Mouse (Mus musculus) ES-E14 (cell line): ENCODE results near the gene R3hdm1. TPM values are rescaled to one million over a fixed set of nuclear protein-coding genes. Genes with fewer than 3 reads are reported as not detected.
A peak's percentile ranks its signal among the peaks of the same experiment; 100 is the strongest.

ENCODE experiments used
- DNase-seq: peaks from one replicate; pipeline ENCODE4 v3.0.0-alpha.2; 2013; ENCODE audit warnings: low read depth, low spot score
- H3K27ac ChIP-seq: 2 replicates; pipeline ENCODE4 v1.5.1; 2012; ENCODE audit warnings: low read depth, mild to moderate bottlenecking, low read length, moderate library complexity, mixed read lengths; ENCODE audit not compliant: poor library complexity, insufficient read depth, severe bottlenecking
- H3K36me3 ChIP-seq: 2 replicates; pipeline ENCODE4 v1.6.1; 2012; ENCODE audit warnings: mild to moderate bottlenecking, low read length, moderate library complexity, mixed read lengths; ENCODE audit not compliant: control insufficient read depth, poor library complexity, insufficient read depth, severe bottlenecking
- H3K4me1 ChIP-seq, 2 experiments: fragments of 150-350 bp in 1 of 2; sonication (generic) in 1 of 2; 2 replicates each; pipeline ENCODE4 v1.6.1; 2012; ENCODE audit warnings: low read length in 2 of 2, mild to moderate bottlenecking in 1 of 2, mixed read lengths in 1 of 2; ENCODE audit not compliant: control insufficient read depth in 2 of 2, insufficient read depth in 2 of 2, poor library complexity in 1 of 2
- H3K4me3 ChIP-seq, 2 experiments: fragments of 150-350 bp in 1 of 2; sonication (generic) in 1 of 2; 2 replicates each; pipeline ENCODE4 v1.5.1; 2012; ENCODE audit warnings: low read length in 2 of 2, low read depth in 1 of 2, mild to moderate bottlenecking in 1 of 2, mixed read lengths in 1 of 2; ENCODE audit not compliant: insufficient read depth in 1 of 2, poor library complexity in 1 of 2, severe bottlenecking in 1 of 2
- H3K9ac ChIP-seq: 2 replicates; pipeline ENCODE4 v1.6.1; 2012; ENCODE audit warnings: low read depth, mild to moderate bottlenecking, low read length, mixed read lengths; ENCODE audit not compliant: poor library complexity, insufficient read depth, severe bottlenecking
- H3K9me3 ChIP-seq: fragments of 150-350 bp; sonication (generic); 2 replicates; pipeline ENCODE4 v1.6.1; 2012; ENCODE audit warnings: low read depth, mild to moderate bottlenecking, low read length; ENCODE audit not compliant: control insufficient read depth, insufficient read depth
- CHD2 ChIP-seq: IDR thresholded peaks from 2 replicates; pipeline ENCODE4 v1.6.1; 2014; ENCODE audit warnings: mild to moderate bottlenecking, low read depth, low read length, inconsistent platforms
- HCFC1 ChIP-seq: IDR thresholded peaks from 2 replicates; pipeline ENCODE4 v1.6.1; 2012; ENCODE audit warnings: low read length, inconsistent platforms, borderline replicate concordance; ENCODE audit not compliant: insufficient read depth
- MAFK ChIP-seq: IDR thresholded peaks from 2 replicates; pipeline ENCODE4 v1.6.1; 2014; ENCODE audit warnings: mild to moderate bottlenecking, low read depth, low read length, inconsistent platforms; ENCODE audit not compliant: insufficient read depth
- ZC3H11A ChIP-seq: IDR thresholded peaks from 2 replicates; pipeline ENCODE4 v1.6.1; 2012; ENCODE audit warnings: low read depth, mild to moderate bottlenecking, inconsistent platforms, low read length, borderline replicate concordance
- ZNF384 ChIP-seq: IDR thresholded peaks from 2 replicates; pipeline ENCODE4 v1.6.1; 2012; ENCODE audit warnings: low read depth, low read length, inconsistent platforms
- in situ Hi-C, 2 experiments: fragments of 600-800 bp; cut with MboI; formaldehyde crosslinking; loops; one replicate each; pipeline ENCODE4 v1.15.1; 2025; ENCODE audit warnings: low sequenced_read_pairs in 2 of 2, inconsistent platforms in 1 of 2; ENCODE audit not compliant: unreplicated experiment in 2 of 2
- total RNA-seq: library from RNA; depleted of rRNA; stranded (reverse); fragments of 300-350 nt; gene quantifications from 2 replicates; pipeline ENCODE4 v1.2.3, GENCODE M21; 2012

R3hdm1 gene
- total RNA-seq, 1 experiment, result 56.6 TPM

- 0 out of 4 replicates have a peak, but pooled peaks cover 0 to 2% of the 10 kb centered on the region in 2 experiments for H3K4me1 ChIP-seq
- no peak overlapping the region for H3K4me3 ChIP-seq
- H3K27ac ChIP-seq, result no peak overlapping the region
- no peak for DNase-seq
- H3K9ac ChIP-seq, result no peak overlapping the region
- H3K9me3 ChIP-seq, result no peaks in the 10 kb centered on the region
- TF ChIP-seq ZNF384 (no peak), HCFC1 (no peak), CHD2 (no peak), ZC3H11A (no peak), MAFK (no peak)
- in situ Hi-C loops, result no loop called here
- H3K36me3 ChIP-seq, result peaks cover 12% of the 10 kb centered on the region
These were observed 89.3 kb downstream of the R3hdm1 start for GRCm38 (mm10) chr1:128192369-128192768.

DNA sequence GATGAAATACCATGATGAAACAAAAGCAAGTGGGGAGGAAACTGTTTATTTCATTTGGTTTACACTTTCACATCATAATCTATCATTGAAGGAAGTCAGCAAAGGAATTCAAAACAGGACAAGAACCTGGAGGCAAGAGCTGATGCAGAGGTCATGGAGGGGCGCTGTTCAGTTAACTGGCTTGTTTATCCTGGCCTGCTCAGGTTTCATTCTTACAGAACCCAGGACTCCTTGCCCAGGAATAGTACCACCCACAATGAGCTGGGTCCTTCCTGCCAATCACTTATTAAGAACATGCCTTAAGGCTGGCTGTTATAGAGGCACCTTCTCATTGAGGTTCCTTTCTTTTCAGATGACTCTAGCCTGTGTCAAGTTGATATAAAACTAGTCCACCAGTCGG lies 90.9 kb downstream of the R3hdm1 start:
- peaks cover 12% of the 10 kb centered on the region for H3K36me3 ChIP-seq
- in situ Hi-C loops, result no loop called here

GRCm38 (mm10) chr1:128197353-128197752 lies 94.3 kb downstream of the R3hdm1 start:
- peaks cover 9% of the 10 kb centered on the region for H3K36me3 ChIP-seq
- H3K27ac ChIP-seq, result no peak overlapping the region
- DNase-seq, result no peak
- H3K4me3 ChIP-seq, result no peak overlapping the region
- peak; percentile 48; the same call in 1 of the 2 replicates for TF ChIP-seq ZNF384
- TF ChIP-seq CHD2, result no peak
- in situ Hi-C loops, result no loop called here
- H3K4me1 ChIP-seq, result no peaks in the 10 kb centered on the region
- no peaks in the 10 kb centered on the region for H3K9me3 ChIP-seq
- H3K9ac ChIP-seq, result no peak overlapping the region

More for the DNA sequence above, 90.9 kb downstream of the R3hdm1 start:
- TF ChIP-seq MAFK (no peak), ZNF384 (no peak), CHD2 (no peak), ZC3H11A (no peak), HCFC1 (no peak)
- Histone ChIP-seq H3K4me3 (no peak overlapping the region), H3K9ac (no peak overlapping the region), H3K27ac (no peak overlapping the region), H3K9me3 (no peaks in the 10 kb centered on the region), H3K4me1 (0 out of 4 replicates have a peak, but pooled peaks cover 0 to 2% of the 10 kb centered on the region in 2 experiments)
- no peak for DNase-seq

DNA sequence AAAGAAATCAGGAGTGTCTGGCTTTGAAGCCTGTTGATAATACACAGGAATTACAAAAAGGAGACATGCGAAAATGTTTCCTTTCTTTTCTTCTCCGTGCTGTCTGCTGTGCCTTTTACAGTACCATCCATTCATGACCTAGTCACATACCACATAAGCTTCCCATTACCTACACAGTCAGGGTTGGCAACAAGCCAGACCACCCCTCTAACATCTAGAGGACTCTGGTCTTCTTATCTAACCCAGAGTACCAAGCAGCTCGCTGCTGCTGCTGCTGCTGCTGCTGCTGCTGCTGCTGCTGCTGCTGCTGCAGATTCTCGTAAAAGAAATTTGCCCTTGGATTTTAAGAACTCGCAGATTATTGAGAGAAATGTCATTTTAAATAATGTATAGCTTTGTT lies 110.2 kb downstream of the R3hdm1 start:
- Histone ChIP-seq H3K36me3 (peaks cover 7% of the 10 kb centered on the region), H3K4me3 (no peak overlapping the region), H3K27ac (no peak overlapping the region), H3K9me3 (no peaks in the 10 kb centered on the region), H3K9ac (no peak overlapping the region), H3K4me1 (no peaks in the 10 kb centered on the region)
- in situ Hi-C loops, result no loop called here
- no peak for DNase-seq
- TF ChIP-seq ZNF384 (no peak), MAFK (no peak), ZC3H11A (no peak), HCFC1 (no peak), CHD2 (no peak)

- Histone ChIP-seq H3K9ac (no peak overlapping the region), H3K4me3 (no peak overlapping the region), H3K27ac (no peak overlapping the region), H3K36me3 (peaks cover 6% of the 10 kb centered on the region), H3K9me3 (no peaks in the 10 kb centered on the region), H3K4me1 (no peaks in the 10 kb centered on the region)
- no peak for DNase-seq
- TF ChIP-seq HCFC1, result no peak
- no peak for TF ChIP-seq ZC3H11A
- no peak for TF ChIP-seq MAFK
- no peak for TF ChIP-seq CHD2
- TF ChIP-seq ZNF384, result no peak
- in situ Hi-C loops, result no loop called here
These were observed 118.8 kb downstream of the R3hdm1 start for GRCm38 (mm10) chr1:128221886-128222285.
